Mouse (Mus musculus): ENCODE data around the gene Edc3.

GRCm38 (mm10) chr9:57758528-57758927 lies 50.2 kb downstream of the Edc3 start:
- TF ChIP-seq CTCF (IDR thresholded peaks at IDR 0.05; ENCODE audit: low read depth, low read length), result no peak
- no peak for TF ChIP-seq POLR2A (IDR thresholded peaks at IDR 0.05; ENCODE audit: borderline replicate concordance, low read depth, low read length)
